Comparison of ENCODE assay signal across 8 mouse cellular contexts in genomic region chr2:32821041-32821802, GRCm38 (mm10). TPM values are rescaled to one million over a fixed set of nuclear protein-coding genes. Genes with fewer than 3 reads are reported as not detected.
DNase-seq lines count a peak whose midpoint lies in the region; ATAC-seq and TF ChIP-seq lines count a peak whose summit lies in the region.
"Had no signal": no experiment of that assay in that cellular context is flagged by ENCODE, and none has a peak within 500 bp of the region (broad histone marks: within the 10 kb centered on the region; RNA-seq: fewer than 3 reads in every experiment).

No protein-coding gene starts in this region.

- peak; percentile 61 for TF ChIP-seq RAD21 in MEL (IDR thresholded peaks at IDR 0.05; ENCODE audit: low read depth, low read length)

- ATAC-seq in monocyte, adult 5-6 weeks (replicated peaks; ENCODE audit: insufficient number of reproducible peaks, low FRiP score, low TSS enrichment, poor library complexity, severe bottlenecking) = peak; percentile 60; the same call in 1 of the 2 replicates

- DNase-seq in kidney, adult 2 months = peak; percentile 47
- DNase-seq in kidney, adult 11 months = no peak
- peak; percentile 67 for DNase-seq in MEL (ENCODE audit: low read depth, low spot score)
- DNase-seq in brain, adult 2 months (ENCODE audit: low read depth, low spot score) = peak; percentile 77
- DNase-seq in limb, embryonic 10.5 days (ENCODE audit: low spot score) = peak; percentile 50
- no peak for DNase-seq in ovary, postnatal 36 days (ENCODE audit: low spot score)

- no peaks in the 10 kb centered on the region for H3K9me3 ChIP-seq in MEL (replicated peaks; ENCODE audit: insufficient read depth, low read length)
- no peaks in the 10 kb centered on the region for H3K9me3 ChIP-seq in limb, embryonic 10.5 days (replicated peaks)

- TF ChIP-seq CTCF in kidney, adult 2 months (conservative IDR thresholded peaks at IDR 0.05; ENCODE audit: insufficient read depth, insufficient read length, low read depth, low read length) = peak; percentile 67
- TF ChIP-seq CTCF in MEL (IDR thresholded peaks at IDR 0.05 in 2 of 3, conservative IDR thresholded peaks at IDR 0.05 in 1 of 3; ENCODE audit: control insufficient read depth in 1 of 3, insufficient read depth in 1 of 3, low read depth in 2 of 3, low read length in 3 of 3, poor library complexity in 1 of 3, severe bottlenecking in 1 of 3) = peak; percentile 70 to 79 (median 71)

- H3K4me3 ChIP-seq in kidney, adult 2 months (ENCODE audit: insufficient read depth, low read depth, low read length) = no peak overlapping the region
- no peak overlapping the region for H3K4me3 ChIP-seq in MEL (ENCODE audit: control insufficient read depth in 1 of 2, insufficient read depth in 1 of 2, low read depth in 2 of 2, low read length in 2 of 2)
- H3K4me3 ChIP-seq in limb, embryonic 10.5 days = no peak overlapping the region

- TF ChIP-seq EP300 in MEL (IDR thresholded peaks at IDR 0.05; ENCODE audit: low read depth in 1 of 2, low read length in 2 of 2) = no peak

- 70% methylated on average over 11 of the region's 11 CpGs for WGBS in kidney, adult 2 months
- WGBS in limb, embryonic 10.5 days = 69% methylated on average over 11 of the region's 11 CpGs

- no peak overlapping the region for H3K27ac ChIP-seq in kidney, adult 2 months (ENCODE audit: insufficient read depth, low read depth, low read length)
- H3K27ac ChIP-seq in MEL (ENCODE audit: control insufficient read depth, low read depth, low read length) = no peak overlapping the region
- H3K27ac ChIP-seq in limb, embryonic 10.5 days = no peak overlapping the region

- H3K27me3 ChIP-seq in kidney, adult 2 months (replicated peaks; ENCODE audit: control insufficient read depth, insufficient read depth, low read length) = no peaks in the 10 kb centered on the region
- no peaks in the 10 kb centered on the region for H3K27me3 ChIP-seq in MEL (ENCODE audit: control insufficient read depth in 1 of 2, insufficient read depth in 2 of 2, low read length in 2 of 2)
- no peaks in the 10 kb centered on the region for H3K27me3 ChIP-seq in limb, embryonic 10.5 days (ENCODE audit: low read depth, poor library complexity, severe bottlenecking)

- H3K79me2 ChIP-seq in MEL (ENCODE audit: control insufficient read depth, insufficient read depth, low read length, poor library complexity) = no peaks in the 10 kb centered on the region

- no peak overlapping the region for H3K9ac ChIP-seq in MEL (ENCODE audit: control insufficient read depth, low read depth, low read length, poor library complexity, severe bottlenecking)

- H3K4me1 ChIP-seq in kidney, adult 2 months (ENCODE audit: control insufficient read depth, insufficient read depth, low read length) = 0 out of 2 replicates have a peak, but pooled peaks cover 3% of the 10 kb centered on the region
- no peaks in the 10 kb centered on the region for H3K4me1 ChIP-seq in MEL (ENCODE audit: control insufficient read depth in 1 of 2, insufficient read depth in 2 of 2, low read length in 2 of 2)
- H3K4me1 ChIP-seq in limb, embryonic 10.5 days = peaks cover 37% of the 10 kb centered on the region

- no peaks in the 10 kb centered on the region for H3K36me3 ChIP-seq in kidney, adult 2 months (ENCODE audit: control insufficient read depth, insufficient read depth, low read length)
- no peaks in the 10 kb centered on the region; a peak in 1 of 4 replicates for H3K36me3 ChIP-seq in MEL (ENCODE audit: control insufficient read depth in 1 of 2, insufficient read depth in 2 of 2, low read length in 2 of 2)
- no peaks in the 10 kb centered on the region for H3K36me3 ChIP-seq in limb, embryonic 10.5 days

- no peak for TF ChIP-seq POLR2A in kidney, adult 2 months (IDR thresholded peaks at IDR 0.05; ENCODE audit: low read depth, low read length)
- no peak for TF ChIP-seq POLR2A in MEL (IDR thresholded peaks at IDR 0.05; ENCODE audit: control insufficient read depth in 1 of 2, insufficient read depth in 1 of 2, low read depth in 1 of 2, low read length in 2 of 2, poor library complexity in 1 of 2)

TF ChIP-seq in MEL, 35 proteins besides CTCF, POLR2A, EP300 and RAD21:
- peak; percentile 82 for TF ChIP-seq SMC3 (IDR thresholded peaks at IDR 0.05; ENCODE audit: low read depth, low read length)
- TF ChIP-seq ZC3H11A (IDR thresholded peaks at IDR 0.05; ENCODE audit: low read depth, low read length) = peak; percentile 36
- TF ChIP-seq GATA1 (IDR thresholded peaks at IDR 0.05; ENCODE audit: low read depth, low read length) = no peak
TF ChIP-seq in MEL: peak in this region for 2.

RNA-seq across cellular contexts. Expression of gene Stxbp1, which starts 25.8 kb away (rescaled TPM):
- 10.2 and 13.2 TPM in 2 replicates for polyA plus RNA-seq in kidney, adult 2 months (2012; rRNA removed)
- total RNA-seq in MEL (2012; rRNA removed) = 7.1 and 8.2 TPM in 2 replicates
- 10 to 100 TPM in 1 of 2 experiments, not detected in 1; 33.2 TPM for polyA plus RNA-seq in MEL (2012; ENCODE audit: insufficient read depth in 1 of 2, insufficient read length in 2 of 2, low read depth in 1 of 2, low replicate concordance in 2 of 2, missing spikeins in 1 of 2)
- polyA plus RNA-seq in limb, embryonic 10.5 days (2016; fragmentation: Nextera tagmentation; extraction: Ambion mirVana) = 10.9 and 12.9 TPM in 2 replicates
- 0.43 to 1.2 TPM (median 1.1 TPM) in 3 replicates for total RNA-seq in monocyte, adult 5-6 weeks (2017)

RNA-seq across cellular contexts. Expression of gene Cfap157, which starts 37.0 kb away (rescaled TPM):
- polyA plus RNA-seq in kidney, adult 2 months (2012; rRNA removed) = 0.12 TPM in 1 of 2 replicates, not detected in the other
- 0.12 and 0.13 TPM in 2 replicates for total RNA-seq in MEL (2012; rRNA removed)
- 1 to 10 TPM in 1 of 2 experiments, not detected in 1; 2.3 TPM for polyA plus RNA-seq in MEL (2012; ENCODE audit: insufficient read depth in 1 of 2, insufficient read length in 2 of 2, low read depth in 1 of 2, low replicate concordance in 2 of 2, missing spikeins in 1 of 2)
- 0.26 and 1.3 TPM in 2 replicates for polyA plus RNA-seq in limb, embryonic 10.5 days (2016; fragmentation: Nextera tagmentation; extraction: Ambion mirVana)
- total RNA-seq in monocyte, adult 5-6 weeks (2017) = not detected in 3 replicates
- total RNA-seq: neutrophil, adult 5-6 weeks had no signal

RNA-seq across cellular contexts. Expression of gene Ptrh1, which starts 45.6 kb away (rescaled TPM):
- polyA plus RNA-seq in kidney, adult 2 months (2012; rRNA removed) = 8.0 and 11.8 TPM in 2 replicates
- 18.0 and 27.9 TPM in 2 replicates for total RNA-seq in MEL (2012; rRNA removed)
- polyA plus RNA-seq in MEL (2012; ENCODE audit: insufficient read depth in 1 of 2, insufficient read length in 2 of 2, low read depth in 1 of 2, low replicate concordance in 2 of 2, missing spikeins in 1 of 2) = 10 to 100 TPM in 1 of 2 experiments, not detected in 1; 12.3 TPM
- polyA plus RNA-seq in limb, embryonic 10.5 days (2016; fragmentation: Nextera tagmentation; extraction: Ambion mirVana) = 5.3 and 5.6 TPM in 2 replicates
- 1.1 to 1.8 TPM (median 1.6 TPM) in 3 replicates for total RNA-seq in monocyte, adult 5-6 weeks (2017)
- total RNA-seq: neutrophil, adult 5-6 weeks had no signal

RNA-seq across cellular contexts. Expression of gene Ttc16, which starts 45.8 kb away (rescaled TPM):
- 1.1 TPM in 2 replicates for polyA plus RNA-seq in kidney, adult 2 months (2012; rRNA removed)
- total RNA-seq in MEL (2012; rRNA removed) = 0.26 and 0.69 TPM in 2 replicates
- polyA plus RNA-seq in MEL (2012; ENCODE audit: insufficient read depth in 1 of 2, insufficient read length in 2 of 2, low read depth in 1 of 2, low replicate concordance in 2 of 2, missing spikeins in 1 of 2) = under 1 TPM in 1 of 2 experiments, not detected in 1; 0.35 TPM
- polyA plus RNA-seq in limb, embryonic 10.5 days (2016; fragmentation: Nextera tagmentation; extraction: Ambion mirVana) = 0.23 and 0.38 TPM in 2 replicates
- total RNA-seq in monocyte, adult 5-6 weeks (2017) = not detected in 3 replicates

RNA-seq across cellular contexts. Expression of gene Fam129b, which starts 54.7 kb away (rescaled TPM):
- 32.3 and 33.4 TPM in 2 replicates for polyA plus RNA-seq in kidney, adult 2 months (2012; rRNA removed)
- total RNA-seq in MEL (2012; rRNA removed) = 11.5 and 17.5 TPM in 2 replicates
- polyA plus RNA-seq in MEL (2012; ENCODE audit: insufficient read depth in 1 of 2, insufficient read length in 2 of 2, low read depth in 1 of 2, low replicate concordance in 2 of 2, missing spikeins in 1 of 2) = 10 to 100 TPM in 1 of 2 experiments, not detected in 1; 20.0 TPM
- 40.9 and 47.9 TPM in 2 replicates for polyA plus RNA-seq in limb, embryonic 10.5 days (2016; fragmentation: Nextera tagmentation; extraction: Ambion mirVana)
- total RNA-seq in monocyte, adult 5-6 weeks (2017) = 12.9 to 14.8 TPM (median 14.4 TPM) in 3 replicates

Comparison
In these comparisons a context has a peak if more than half of its experiments do, and no peak if none do; other contexts are left out.
1. DNase-seq: peak in kidney, adult 2 months (single experiment), MEL (single experiment), brain, adult 2 months (single experiment) and limb, embryonic 10.5 days (single experiment); none in kidney, adult 11 months (single experiment) and ovary, postnatal 36 days (single experiment).